Mouse (Mus musculus) ES-Bruce4 (cell line): ENCODE results near the gene Dact2. TPM values are rescaled to one million over a fixed set of nuclear protein-coding genes. Genes with fewer than 3 reads are reported as not detected.

Experiments
- H3K27ac ChIP-seq: 2 replicates; pipeline ENCODE4 v1.5.1; 2012; ENCODE audit warnings: low read length, inconsistent platforms; ENCODE audit not compliant: insufficient read depth
- H3K27me3 ChIP-seq: 2 replicates; pipeline ENCODE4 v1.6.1; 2012; ENCODE audit warnings: mild to moderate bottlenecking, low read length, inconsistent platforms; ENCODE audit not compliant: control insufficient read depth, poor library complexity, insufficient read depth, severe bottlenecking
- H3K36me3 ChIP-seq: 2 replicates; pipeline ENCODE4 v1.6.1; 2012; ENCODE audit warnings: inconsistent platforms, mild to moderate bottlenecking, low read length, moderate library complexity; ENCODE audit not compliant: control insufficient read depth, poor library complexity, insufficient read depth, severe bottlenecking
- H3K4me1 ChIP-seq: one replicate; pipeline ENCODE4 v1.8.1; 2011; ENCODE audit warnings: low read length; ENCODE audit not compliant: control insufficient read depth, insufficient read depth
- H3K4me3 ChIP-seq: 2 replicates; pipeline ENCODE4 v1.5.1; 2011; ENCODE audit warnings: low read depth, mild to moderate bottlenecking, low read length
- H3K9ac ChIP-seq: 2 replicates; pipeline ENCODE4 v1.6.1; 2012; ENCODE audit warnings: low read depth, mild to moderate bottlenecking, inconsistent platforms; ENCODE audit not compliant: poor library complexity, severe bottlenecking
- H3K9me3 ChIP-seq: replicated peaks from 2 replicates; pipeline ENCODE4 v1.6.1; 2012; ENCODE audit warnings: mild to moderate bottlenecking, low read length, inconsistent platforms; ENCODE audit not compliant: control insufficient read depth, poor library complexity, insufficient read depth, severe bottlenecking
- CTCF ChIP-seq: IDR thresholded peaks from one replicate; pipeline ENCODE4 v1.8.1; 2011; ENCODE audit warnings: low read depth, low read length
- EP300 ChIP-seq: IDR thresholded peaks from 2 replicates; pipeline ENCODE4 v1.6.1; 2011; ENCODE audit warnings: low read depth, low read length; ENCODE audit not compliant: insufficient read depth
- POLR2A ChIP-seq: IDR thresholded peaks from one replicate; pipeline ENCODE4 v1.8.1; 2011; ENCODE audit warnings: low read length; ENCODE audit not compliant: insufficient read depth
- polyA plus RNA-seq: library from polyadenylated mRNA; stranded (reverse); fragments of >200 nt; gene quantifications from 2 replicates; pipeline ENCODE4 v1.2.4, GENCODE M21; 2011; ENCODE audit warnings: low read depth; ENCODE audit not compliant: missing spikeins, insufficient read depth, insufficient read length

The Dact2 gene
- polyA plus RNA-seq, 1 experiment = 15.8 TPM

- no peaks in the 10 kb centered on the region for H3K27me3 ChIP-seq
- H3K9ac ChIP-seq = no peak overlapping the region
- no peaks in the 10 kb centered on the region for H3K9me3 ChIP-seq
- no peaks in the 10 kb centered on the region for H3K36me3 ChIP-seq
- no peak overlapping the region for H3K27ac ChIP-seq
- no peak overlapping the region for H3K4me3 ChIP-seq
- no peaks in the 10 kb centered on the region for H3K4me1 ChIP-seq
- no peak for TF ChIP-seq POLR2A
- TF ChIP-seq EP300 = no peak
- TF ChIP-seq CTCF = no peak
Observed at GRCm38 (mm10) chr17:14244195-14244965, 40.3 kb upstream of the Dact2 start.

- H3K4me3 ChIP-seq = no peak overlapping the region
- no peaks in the 10 kb centered on the region for H3K4me1 ChIP-seq
- H3K27ac ChIP-seq = no peak overlapping the region
- TF ChIP-seq POLR2A = no peak
- TF ChIP-seq CTCF = no peak
- TF ChIP-seq EP300 = no peak
- no peak overlapping the region for H3K9ac ChIP-seq
- no peaks in the 10 kb centered on the region for H3K36me3 ChIP-seq
- H3K27me3 ChIP-seq = no peaks in the 10 kb centered on the region
- H3K9me3 ChIP-seq = no peaks in the 10 kb centered on the region
Observed at GRCm38 (mm10) chr17:14242634-14243033, 38.5 kb upstream of the Dact2 start.

- Histone ChIP-seq H3K4me3 (no peak overlapping the region), H3K27me3 (no peaks in the 10 kb centered on the region), H3K9me3 (no peaks in the 10 kb centered on the region), H3K9ac (no peak overlapping the region), H3K27ac (no peak overlapping the region), H3K36me3 (no peaks in the 10 kb centered on the region), H3K4me1 (no peaks in the 10 kb centered on the region)
- no peak for TF ChIP-seq EP300
- TF ChIP-seq CTCF = no peak
- TF ChIP-seq POLR2A = no peak
Observed at GRCm38 (mm10) chr17:14239960-14240359, 35.9 kb upstream of the Dact2 start.

GRCm38 (mm10) chr17:14237134-14237533 is 33.0 kb upstream of the Dact2 start:
- no peak overlapping the region for H3K27ac ChIP-seq
- TF ChIP-seq POLR2A = no peak
- TF ChIP-seq EP300 = no peak
- TF ChIP-seq CTCF = no peak
- no peaks in the 10 kb centered on the region for H3K36me3 ChIP-seq
- no peaks in the 10 kb centered on the region for H3K27me3 ChIP-seq
- no peaks in the 10 kb centered on the region for H3K4me1 ChIP-seq
- no peaks in the 10 kb centered on the region for H3K9me3 ChIP-seq
- no peak overlapping the region for H3K9ac ChIP-seq
- H3K4me3 ChIP-seq = no peak overlapping the region

GRCm38 (mm10) chr17:14234774-14235389 is 30.8 kb upstream of the Dact2 start:
- Histone ChIP-seq H3K4me3 (no peak overlapping the region), H3K36me3 (no peaks in the 10 kb centered on the region), H3K4me1 (no peaks in the 10 kb centered on the region), H3K27ac (no peak overlapping the region), H3K27me3 (no peaks in the 10 kb centered on the region), H3K9me3 (no peaks in the 10 kb centered on the region), H3K9ac (no peak overlapping the region)
- no peak for TF ChIP-seq EP300
- TF ChIP-seq CTCF = no peak
- no peak for TF ChIP-seq POLR2A

GRCm38 (mm10) chr17:14233658-14234057 is 29.6 kb upstream of the Dact2 start:
- Histone ChIP-seq H3K9me3 (no peaks in the 10 kb centered on the region), H3K4me1 (no peaks in the 10 kb centered on the region), H3K9ac (no peak overlapping the region), H3K4me3 (no peak overlapping the region), H3K36me3 (no peaks in the 10 kb centered on the region), H3K27me3 (no peaks in the 10 kb centered on the region), H3K27ac (no peak overlapping the region)
- peak; percentile 60 for TF ChIP-seq CTCF
- no peak for TF ChIP-seq POLR2A
